Mouse (Mus musculus) intestine, embryonic 16.5 days (tissue): ENCODE results near the gene D5Ertd579e. TPM values are rescaled to one million over a fixed set of nuclear protein-coding genes. Genes with fewer than 3 reads are reported as not detected.

Experiments used
- ATAC-seq: fragments of 200-750 bp; cut with Nextera tagmentation; 2 replicates; pipeline ENCODE4 v1.8.0; 2017; ENCODE audit warnings: moderate TSS enrichment, moderate library complexity
- H3K27ac ChIP-seq: fragments of 300-500 bp; sonication (generic); 2 replicates; pipeline ENCODE4 v1.5.1; 2014; ENCODE audit warnings: mild to moderate bottlenecking, low read length
- H3K27me3 ChIP-seq: fragments of 300-500 bp; sonication (generic); replicated peaks from 2 replicates; pipeline ENCODE4 v1.6.1; 2014; ENCODE audit warnings: low read length, control low read depth, mixed read lengths; ENCODE audit not compliant: control insufficient read depth, insufficient read depth
- H3K36me3 ChIP-seq: fragments of 300-500 bp; sonication (generic); 2 replicates; pipeline ENCODE4 v1.6.1; 2014; ENCODE audit warnings: low read length, control low read depth; ENCODE audit not compliant: control insufficient read depth, insufficient read depth
- H3K4me1 ChIP-seq: fragments of 300-500 bp; sonication (generic); 2 replicates; pipeline ENCODE4 v1.6.1; 2014; ENCODE audit warnings: low read length, control low read depth, mixed read lengths; ENCODE audit not compliant: control insufficient read depth, insufficient read depth
- H3K4me2 ChIP-seq: fragments of 300-500 bp; sonication (generic); 2 replicates; pipeline ENCODE4 v1.6.1; 2014; ENCODE audit warnings: low read depth, low read length, control low read depth
- H3K4me3 ChIP-seq: fragments of 300-500 bp; sonication (generic); 2 replicates; pipeline ENCODE4 v1.5.1; 2014; ENCODE audit warnings: mild to moderate bottlenecking, low read length
- H3K9ac ChIP-seq: fragments of 300-500 bp; sonication (generic); 2 replicates; pipeline ENCODE4 v1.6.1; 2014; ENCODE audit warnings: low read depth, low read length
- H3K9me3 ChIP-seq: fragments of 300-500 bp; sonication (generic); 2 replicates; pipeline ENCODE4 v1.6.1; 2016; ENCODE audit warnings: low read length, control low read depth; ENCODE audit not compliant: control insufficient read depth
- WGBS: fragments of 180-500 bp; shearing (Covaris S2); extraction: QIAGEN DNeasy Blood & Tissue Kit; methylation state at CpG from one replicate; pipeline ENCODE4 v1.1.7; 2014; 5-methylcytosine and 5-hydroxymethylcytosine counted together
- polyA plus RNA-seq: library from polyadenylated mRNA; unstranded; fragments of >200 nt; fragmentation: Nextera tagmentation; extraction: Ambion mirVana; gene quantifications from 2 replicates; pipeline ENCODE4 v1.2.1, GENCODE M21; 2015

D5Ertd579e gene
- polyA plus RNA-seq, 1 experiment from 2014 or later = 14.0 TPM

DNA sequence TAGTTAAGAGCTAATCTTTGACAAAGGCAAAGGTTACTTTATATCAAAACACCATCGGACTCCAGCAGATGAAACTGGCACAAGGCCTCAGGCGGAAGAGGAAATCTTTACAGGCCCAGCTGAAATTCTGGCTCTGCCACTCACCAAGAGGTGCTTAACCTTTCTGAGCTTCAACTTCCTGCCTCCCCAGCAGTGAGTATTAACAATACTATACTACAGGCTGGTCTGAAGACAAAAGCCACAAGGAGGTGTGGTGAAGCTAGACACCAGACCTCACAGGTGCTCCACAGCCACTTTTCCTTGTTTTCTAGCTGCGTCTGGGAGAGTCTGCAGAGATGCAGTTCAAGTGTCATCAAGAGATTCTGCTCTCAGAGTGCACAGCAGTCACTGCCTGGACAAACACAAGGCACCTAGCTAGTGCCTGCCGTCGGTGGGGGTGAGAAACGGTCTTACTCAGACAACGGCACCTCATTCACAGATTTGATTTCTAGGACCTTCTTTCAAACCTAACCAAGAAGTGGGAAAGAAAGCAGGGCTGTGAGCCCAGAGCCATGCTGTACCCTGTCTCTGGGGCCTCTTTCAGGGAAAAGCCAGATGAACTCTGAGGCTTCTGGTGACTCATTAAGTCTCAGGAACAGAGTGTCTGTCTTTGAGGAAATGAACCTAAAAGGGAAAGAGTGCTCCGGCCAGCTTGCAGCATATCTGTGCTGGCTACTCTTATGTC, 121.5 kb downstream of the D5Ertd579e start:
- no peaks in the 10 kb centered on the region for H3K36me3 ChIP-seq
- H3K27me3 ChIP-seq = no peaks in the 10 kb centered on the region
- H3K4me3 ChIP-seq = no peak overlapping the region
- 30% methylated on average over 8 of the region's 8 CpGs for WGBS
- ATAC-seq = peak; percentile 87
- H3K9me3 ChIP-seq = no peaks in the 10 kb centered on the region
- peak overlapping the region; percentile 30; the same call in 1 of the 2 replicates for H3K4me2 ChIP-seq
- H3K9ac ChIP-seq = peak overlapping the region; percentile 58
- H3K4me1 ChIP-seq = peaks cover 24% of the 10 kb centered on the region
- peak overlapping the region; percentile 96 for H3K27ac ChIP-seq

DNA sequence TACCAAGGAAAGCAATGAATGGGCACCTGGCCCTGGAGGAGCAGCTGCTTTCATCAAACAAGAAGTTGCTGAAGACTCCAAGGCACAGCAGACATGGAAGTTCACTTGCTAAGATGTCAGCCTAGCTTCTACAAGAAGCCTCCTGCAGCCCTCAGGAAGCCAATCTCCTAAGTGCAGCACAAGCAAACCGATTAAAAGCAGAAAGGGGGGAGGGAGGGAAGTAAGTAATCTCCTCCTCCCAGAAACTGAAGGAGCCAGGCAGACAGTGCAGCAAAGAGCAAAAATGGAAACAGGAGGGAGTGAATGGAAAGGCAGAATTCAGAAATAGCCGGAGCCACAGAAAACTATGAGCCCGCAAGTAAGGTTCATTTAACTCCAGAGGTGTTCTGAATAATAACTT, 122.5 kb downstream of the D5Ertd579e start:
- no peak for ATAC-seq
- no peak overlapping the region for H3K4me2 ChIP-seq
- no peak overlapping the region for H3K4me3 ChIP-seq
- peaks cover 21% of the 10 kb centered on the region for H3K4me1 ChIP-seq
- H3K9me3 ChIP-seq = no peaks in the 10 kb centered on the region
- H3K27ac ChIP-seq = peak overlapping the region; percentile 23; the same call in 1 of the 2 replicates
- 57% methylated on average over 3 of the region's 3 CpGs for WGBS
- H3K36me3 ChIP-seq = no peaks in the 10 kb centered on the region
- H3K9ac ChIP-seq = 0 out of 2 replicates have a peak overlapping the region, but pooled peaks have one; percentile 2
- H3K27me3 ChIP-seq = no peaks in the 10 kb centered on the region

DNA sequence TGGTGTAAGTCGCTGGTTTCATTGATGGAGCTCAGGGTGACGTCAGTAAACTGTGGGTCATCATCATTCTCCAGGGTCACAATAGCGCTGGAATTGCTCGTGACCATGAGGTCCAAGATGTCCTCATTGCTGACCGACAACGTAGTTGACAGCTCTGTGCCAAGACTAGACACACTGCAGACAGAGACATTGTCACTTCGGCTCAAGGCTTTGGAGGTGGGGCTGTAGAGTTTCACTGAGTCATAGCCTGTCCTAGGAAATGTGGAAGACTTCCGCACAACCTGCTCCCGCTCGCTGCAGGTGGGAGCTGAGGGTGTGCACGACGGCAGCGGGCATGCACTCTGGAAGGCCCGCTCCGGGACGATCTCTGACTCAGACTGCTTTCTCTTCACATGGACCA, 124.5 kb downstream of the D5Ertd579e start:
- no peak for ATAC-seq
- 90% methylated on average over 16 of the region's 16 CpGs for WGBS
- H3K9me3 ChIP-seq = no peaks in the 10 kb centered on the region
- no peaks in the 10 kb centered on the region; the same call in 1 of the 2 replicates for H3K36me3 ChIP-seq
- H3K4me2 ChIP-seq = no peak overlapping the region
- H3K9ac ChIP-seq = no peak overlapping the region
- no peak overlapping the region for H3K27ac ChIP-seq
- H3K27me3 ChIP-seq = no peaks in the 10 kb centered on the region
- peaks cover 25% of the 10 kb centered on the region for H3K4me1 ChIP-seq
- no peak overlapping the region for H3K4me3 ChIP-seq

DNA sequence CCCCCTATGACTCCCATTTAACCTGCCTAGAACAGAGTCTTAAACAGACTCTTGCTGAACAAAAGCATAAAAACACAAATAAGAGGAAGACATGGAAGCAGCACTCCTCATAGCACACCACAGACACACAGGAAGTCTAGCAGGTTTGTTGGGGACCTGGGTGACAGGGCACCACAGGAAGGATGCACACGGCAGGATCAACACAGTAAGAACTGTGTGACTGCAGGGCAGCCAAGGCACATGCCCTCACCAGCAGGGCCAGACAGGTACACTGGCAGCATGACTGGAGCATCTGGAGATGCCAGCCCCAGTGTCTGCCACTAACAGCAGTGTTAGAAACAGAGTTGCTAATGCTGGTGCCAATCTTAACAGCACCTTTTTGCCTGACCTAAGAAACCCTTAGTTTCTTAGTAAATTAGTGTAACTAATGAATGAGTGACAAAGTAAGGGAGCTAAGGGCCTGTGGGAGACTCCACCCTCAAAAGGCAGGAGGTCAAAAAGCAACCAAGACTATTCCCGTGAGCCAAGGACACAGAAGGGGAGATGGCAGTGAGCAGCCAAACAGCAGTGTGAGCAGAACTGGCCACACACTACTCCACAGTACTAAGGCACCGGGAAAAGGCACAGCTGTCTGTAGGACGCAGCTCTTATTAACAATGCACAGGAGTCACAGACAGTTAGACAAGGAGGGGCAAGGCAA, 125.1 kb downstream of the D5Ertd579e start:
- H3K27me3 ChIP-seq = no peaks in the 10 kb centered on the region
- no peak overlapping the region for H3K4me2 ChIP-seq
- no peak for ATAC-seq
- H3K36me3 ChIP-seq = no peaks in the 10 kb centered on the region; the same call in 1 of the 2 replicates
- peaks cover 22% of the 10 kb centered on the region for H3K4me1 ChIP-seq
- H3K27ac ChIP-seq = no peak overlapping the region
- H3K9me3 ChIP-seq = no peaks in the 10 kb centered on the region
- no peak overlapping the region for H3K4me3 ChIP-seq
- 75% methylated on average over 4 of the region's 4 CpGs for WGBS
- no peak overlapping the region for H3K9ac ChIP-seq

DNA sequence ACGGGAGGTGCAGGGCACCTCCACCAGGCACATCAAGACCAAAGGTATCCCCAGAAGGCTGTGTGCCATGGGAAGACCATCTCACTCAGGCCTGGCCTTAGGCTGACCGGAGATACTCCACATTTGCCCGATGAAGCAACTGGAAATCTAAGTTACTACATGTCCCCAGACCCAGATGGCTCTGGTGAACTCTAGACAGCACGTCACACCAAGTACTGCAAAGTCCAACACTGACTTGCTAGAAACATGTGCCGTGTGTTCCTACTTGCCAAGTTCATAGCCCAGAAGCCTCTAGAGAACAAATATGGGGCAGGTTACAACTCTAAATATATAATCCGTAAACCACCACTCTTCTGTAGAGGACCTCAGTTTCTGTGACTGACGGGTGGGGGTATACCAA, 125.7 kb downstream of the D5Ertd579e start:
- Histone ChIP-seq H3K9ac (no peak overlapping the region), H3K4me2 (no peak overlapping the region), H3K27ac (no peak overlapping the region), H3K27me3 (no peaks in the 10 kb centered on the region), H3K4me1 (peaks cover 18% of the 10 kb centered on the region), H3K9me3 (no peaks in the 10 kb centered on the region), H3K4me3 (no peak overlapping the region), H3K36me3 (no peaks in the 10 kb centered on the region; the same call in 1 of the 2 replicates)
- WGBS = 92% methylated on average over 7 of the region's 7 CpGs
- no peak for ATAC-seq

DNA sequence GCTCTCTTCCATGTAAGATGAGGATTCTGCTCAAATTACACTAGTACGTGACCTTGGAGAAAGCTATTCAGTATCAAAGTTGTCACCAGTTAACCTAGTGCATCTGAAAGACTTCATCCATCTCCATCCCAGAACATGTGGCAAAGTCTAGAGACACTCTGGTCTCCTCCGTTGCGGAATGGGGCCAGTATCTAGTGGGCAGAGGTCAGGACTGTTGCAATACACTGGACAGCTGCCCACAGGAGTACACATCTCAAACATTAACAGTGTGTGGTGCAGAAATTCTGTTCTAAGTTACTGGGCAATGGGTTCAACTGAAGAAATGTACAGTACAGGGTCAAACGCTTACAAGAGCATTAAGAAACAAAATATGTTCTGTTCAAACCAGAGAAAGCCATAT, 127.7 kb downstream of the D5Ertd579e start:
- 79% methylated on average over 4 of the region's 4 CpGs for WGBS
- Histone ChIP-seq H3K4me1 (0 out of 2 replicates have a peak, but pooled peaks cover 4% of the 10 kb centered on the region), H3K9me3 (no peaks in the 10 kb centered on the region), H3K27me3 (no peaks in the 10 kb centered on the region), H3K4me2 (no peak overlapping the region), H3K36me3 (no peaks in the 10 kb centered on the region; the same call in 1 of the 2 replicates), H3K4me3 (no peak overlapping the region), H3K9ac (no peak overlapping the region), H3K27ac (no peak overlapping the region)
- ATAC-seq = no peak

DNA sequence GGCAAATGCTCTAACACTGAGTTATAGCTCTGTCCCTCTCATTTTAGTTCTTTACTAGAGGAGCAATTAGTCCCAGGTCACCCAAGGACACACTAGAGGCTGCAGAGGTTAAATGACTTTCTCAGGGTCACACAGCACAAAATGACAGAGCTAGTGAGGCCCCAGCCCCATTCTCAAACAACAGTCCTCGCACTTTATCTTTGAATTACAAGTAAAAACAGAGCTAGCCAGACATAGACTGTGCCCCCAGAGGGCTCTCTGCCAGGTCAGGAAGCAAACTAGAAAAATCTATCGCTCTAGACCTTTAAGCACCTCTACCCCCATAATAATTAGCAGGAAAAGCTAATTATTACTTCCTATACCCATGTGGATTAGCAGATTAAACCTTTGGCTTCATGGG, 128.2 kb downstream of the D5Ertd579e start:
- 47% methylated on average over 2 of the region's 2 CpGs for WGBS
- Histone ChIP-seq H3K4me1 (0 out of 2 replicates have a peak, but pooled peaks cover 4% of the 10 kb centered on the region), H3K4me3 (no peak overlapping the region), H3K4me2 (no peak overlapping the region), H3K9ac (no peak overlapping the region), H3K36me3 (no peaks in the 10 kb centered on the region; the same call in 1 of the 2 replicates), H3K27ac (no peak overlapping the region), H3K27me3 (no peaks in the 10 kb centered on the region), H3K9me3 (no peaks in the 10 kb centered on the region)
- no peak for ATAC-seq

- Histone ChIP-seq H3K4me1 (peaks cover 9% of the 10 kb centered on the region), H3K27ac (no peak overlapping the region), H3K27me3 (no peaks in the 10 kb centered on the region), H3K9ac (no peak overlapping the region), H3K4me2 (no peak overlapping the region), H3K36me3 (no peaks in the 10 kb centered on the region; the same call in 1 of the 2 replicates), H3K4me3 (no peak overlapping the region), H3K9me3 (no peaks in the 10 kb centered on the region)
- ATAC-seq = no peak
- WGBS = 80% methylated on average over 9 of the region's 9 CpGs
Observed at GRCm38 (mm10) chr5:36564530-36564929, 131.3 kb downstream of the D5Ertd579e start.

- no peak overlapping the region for H3K4me3 ChIP-seq
- no peaks in the 10 kb centered on the region for H3K9me3 ChIP-seq
- H3K4me2 ChIP-seq = no peak overlapping the region
- peaks cover 13% of the 10 kb centered on the region for H3K4me1 ChIP-seq
- no peaks in the 10 kb centered on the region for H3K27me3 ChIP-seq
- 90% methylated on average over 6 of the region's 6 CpGs for WGBS
- no peak overlapping the region for H3K27ac ChIP-seq
- H3K36me3 ChIP-seq = no peaks in the 10 kb centered on the region; the same call in 1 of the 2 replicates
- no peak overlapping the region for H3K9ac ChIP-seq
- no peak for ATAC-seq
Observed at GRCm38 (mm10) chr5:36563741-36564140, 132.1 kb downstream of the D5Ertd579e start.
